Mouse (Mus musculus) forebrain, embryonic 11.5 days (tissue): ENCODE results near the gene Opa3. TPM values are rescaled to one million over a fixed set of nuclear protein-coding genes. Genes with fewer than 3 reads are reported as not detected.

Experiments used
- ATAC-seq: fragments of 200-750 bp; cut with Nextera tagmentation; replicated peaks from 2 replicates; pipeline ENCODE4 v1.8.0; 2017; ENCODE audit warnings: moderate TSS enrichment; ENCODE audit not compliant: low FRiP score
- DNase-seq: peaks from one replicate; pipeline ENCODE4 v3.0.0-alpha.2; 2017; ENCODE audit warnings: low spot score
- H3K27ac ChIP-seq: fragments of 300-500 bp; sonication (generic); 2 replicates; pipeline ENCODE4 v1.5.1; 2014; ENCODE audit warnings: low read depth, low read length
- H3K27me3 ChIP-seq: fragments of 300-500 bp; sonication (generic); 2 replicates; pipeline ENCODE4 v1.6.1; 2014; ENCODE audit warnings: mild to moderate bottlenecking, low read length, mixed read lengths; ENCODE audit not compliant: control insufficient read depth, insufficient read depth
- H3K36me3 ChIP-seq: fragments of 300-500 bp; sonication (generic); 2 replicates; pipeline ENCODE4 v1.6.1; 2014; ENCODE audit warnings: mild to moderate bottlenecking, low read length, moderate library complexity, mixed read lengths; ENCODE audit not compliant: control insufficient read depth, insufficient read depth
- H3K4me1 ChIP-seq: fragments of 300-500 bp; sonication (generic); replicated peaks from 2 replicates; pipeline ENCODE4 v1.6.1; 2014; ENCODE audit warnings: low read length, mixed read lengths; ENCODE audit not compliant: control insufficient read depth, insufficient read depth
- H3K4me2 ChIP-seq: fragments of 300-500 bp; sonication (generic); 2 replicates; pipeline ENCODE4 v1.6.1; 2014; ENCODE audit warnings: low read depth, mild to moderate bottlenecking, low read length, moderate library complexity, mixed read lengths; ENCODE audit not compliant: severe bottlenecking
- H3K4me3 ChIP-seq: fragments of 300-500 bp; sonication (generic); 2 replicates; pipeline ENCODE4 v1.5.1; 2014; ENCODE audit warnings: low read depth, low read length
- H3K9ac ChIP-seq: fragments of 300-500 bp; sonication (generic); 2 replicates; pipeline ENCODE4 v1.6.1; 2014; ENCODE audit warnings: low read length
- H3K9me3 ChIP-seq: fragments of 300-500 bp; sonication (generic); 2 replicates; pipeline ENCODE4 v1.6.1; 2016; ENCODE audit warnings: low read length, mixed read lengths; ENCODE audit not compliant: control insufficient read depth
- WGBS: fragments of 180-500 bp; shearing (Covaris S2); extraction: QIAGEN DNeasy Blood & Tissue Kit; methylation state at CpG from one replicate; pipeline ENCODE4 v1.1.7; 2014; 5-methylcytosine and 5-hydroxymethylcytosine counted together
- polyA plus RNA-seq: library from polyadenylated mRNA; unstranded; fragments of >200 nt; fragmentation: Nextera tagmentation; extraction: Ambion mirVana; gene quantifications from 2 replicates; pipeline ENCODE4 v1.2.1, GENCODE M21; 2014

Opa3 gene
- polyA plus RNA-seq, 1 experiment from 2014 or later, result 54.1 TPM

DNA sequence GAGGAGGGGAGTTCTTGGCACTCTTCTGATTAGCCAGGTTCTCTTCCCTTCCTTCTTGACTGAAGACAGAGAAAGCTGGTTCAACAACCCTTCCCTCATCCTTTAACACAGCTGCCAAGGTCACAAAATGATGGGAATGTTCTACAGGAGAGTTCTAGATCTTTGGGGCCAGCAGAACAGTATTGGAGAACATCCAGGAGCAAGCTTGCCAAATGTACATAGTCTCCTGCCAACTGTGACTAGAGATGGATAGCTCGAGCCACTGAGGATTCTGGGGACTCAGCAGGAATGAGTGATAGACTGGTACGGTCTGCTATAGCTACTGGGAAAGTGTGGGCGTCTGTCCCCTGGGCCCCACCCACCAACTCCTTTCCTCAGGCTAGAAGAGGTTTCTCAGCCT, 30.2 kb downstream of the Opa3 start:
- Histone ChIP-seq H3K9me3 (no peaks in the 10 kb centered on the region), H3K4me3 (no peak overlapping the region), H3K27me3 (no peaks in the 10 kb centered on the region), H3K4me2 (no peak overlapping the region), H3K36me3 (peaks cover 3% of the 10 kb centered on the region; the same call in 1 of the 2 replicates), H3K9ac (no peak overlapping the region), H3K27ac (no peak overlapping the region), H3K4me1 (no peaks in the 10 kb centered on the region)
- no peak for DNase-seq
- 93% methylated on average over 3 of the region's 3 CpGs for WGBS
- no peak for ATAC-seq

DNA sequence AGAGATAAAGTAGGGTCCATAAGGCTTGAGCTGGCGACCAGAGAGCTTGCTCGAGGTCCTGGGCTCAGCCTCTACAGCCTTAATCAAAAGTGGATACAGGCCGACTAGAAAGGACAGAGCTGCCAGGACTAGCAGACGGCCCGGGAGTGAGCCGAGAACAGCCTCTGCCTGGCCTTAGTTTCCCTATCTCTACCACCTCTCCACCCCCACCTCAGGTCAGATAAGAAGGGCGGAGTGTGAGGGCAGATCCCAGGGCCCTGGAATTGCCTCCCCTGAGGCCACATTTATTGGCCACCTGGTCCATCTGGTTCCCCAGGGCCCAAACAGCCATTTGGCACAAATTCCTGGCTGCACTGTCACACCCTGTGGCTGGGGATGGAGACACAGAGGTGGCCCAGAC, 37.0 kb downstream of the Opa3 start:
- DNase-seq (no peak), ATAC-seq (no peak)
- H3K36me3 ChIP-seq, result no peaks in the 10 kb centered on the region; the same call in 1 of the 2 replicates
- no peak overlapping the region for H3K4me2 ChIP-seq
- H3K4me1 ChIP-seq, result peaks cover 6% of the 10 kb centered on the region
- WGBS, result 85% methylated on average over 7 of the region's 7 CpGs
- no peaks in the 10 kb centered on the region for H3K27me3 ChIP-seq
- H3K9me3 ChIP-seq, result no peaks in the 10 kb centered on the region
- H3K27ac ChIP-seq, result no peak overlapping the region
- H3K9ac ChIP-seq, result no peak overlapping the region
- H3K4me3 ChIP-seq, result no peak overlapping the region

GRCm38 (mm10) chr7:19265928-19266822, 38.0 kb downstream of the Opa3 start:
- WGBS, result 92% methylated on average over 10 of the region's 10 CpGs
- DNase-seq (no peak), ATAC-seq (no peak)
- Histone ChIP-seq H3K36me3 (no peaks in the 10 kb centered on the region; the same call in 1 of the 2 replicates), H3K4me1 (peaks cover 12% of the 10 kb centered on the region), H3K9ac (no peak overlapping the region), H3K27ac (no peak overlapping the region), H3K27me3 (no peaks in the 10 kb centered on the region), H3K9me3 (no peaks in the 10 kb centered on the region), H3K4me3 (no peak overlapping the region), H3K4me2 (no peak overlapping the region)

- ATAC-seq, result no peak
- no peaks in the 10 kb centered on the region; the same call in 1 of the 2 replicates for H3K36me3 ChIP-seq
- WGBS, result 82% methylated on average over 10 of the region's 10 CpGs
Measured at GRCm38 (mm10) chr7:19267051-19267450, 38.9 kb downstream of the Opa3 start.

GRCm38 (mm10) chr7:19268993-19269681, 41.0 kb downstream of the Opa3 start:
- Histone ChIP-seq H3K27ac (no peak overlapping the region; the same call in 1 of the 2 replicates), H3K36me3 (no peaks in the 10 kb centered on the region; the same call in 1 of the 2 replicates), H3K9ac (peak overlapping the region; percentile 88), H3K4me3 (peak overlapping the region; percentile 98), H3K4me1 (peaks cover 12% of the 10 kb centered on the region), H3K27me3 (no peaks in the 10 kb centered on the region), H3K4me2 (peak overlapping the region; percentile 97), H3K9me3 (no peaks in the 10 kb centered on the region)
- WGBS, result 56% methylated on average over 10 of the region's 10 CpGs
- no peak for ATAC-seq
- DNase-seq, result no peak

More at GRCm38 (mm10) chr7:19267051-19267450, 38.9 kb downstream of the Opa3 start:
- Histone ChIP-seq H3K4me1 (peaks cover 12% of the 10 kb centered on the region), H3K4me3 (no peak overlapping the region), H3K27me3 (no peaks in the 10 kb centered on the region), H3K4me2 (no peak overlapping the region), H3K27ac (no peak overlapping the region), H3K9ac (no peak overlapping the region), H3K9me3 (no peaks in the 10 kb centered on the region)
- no peak for DNase-seq

DNA sequence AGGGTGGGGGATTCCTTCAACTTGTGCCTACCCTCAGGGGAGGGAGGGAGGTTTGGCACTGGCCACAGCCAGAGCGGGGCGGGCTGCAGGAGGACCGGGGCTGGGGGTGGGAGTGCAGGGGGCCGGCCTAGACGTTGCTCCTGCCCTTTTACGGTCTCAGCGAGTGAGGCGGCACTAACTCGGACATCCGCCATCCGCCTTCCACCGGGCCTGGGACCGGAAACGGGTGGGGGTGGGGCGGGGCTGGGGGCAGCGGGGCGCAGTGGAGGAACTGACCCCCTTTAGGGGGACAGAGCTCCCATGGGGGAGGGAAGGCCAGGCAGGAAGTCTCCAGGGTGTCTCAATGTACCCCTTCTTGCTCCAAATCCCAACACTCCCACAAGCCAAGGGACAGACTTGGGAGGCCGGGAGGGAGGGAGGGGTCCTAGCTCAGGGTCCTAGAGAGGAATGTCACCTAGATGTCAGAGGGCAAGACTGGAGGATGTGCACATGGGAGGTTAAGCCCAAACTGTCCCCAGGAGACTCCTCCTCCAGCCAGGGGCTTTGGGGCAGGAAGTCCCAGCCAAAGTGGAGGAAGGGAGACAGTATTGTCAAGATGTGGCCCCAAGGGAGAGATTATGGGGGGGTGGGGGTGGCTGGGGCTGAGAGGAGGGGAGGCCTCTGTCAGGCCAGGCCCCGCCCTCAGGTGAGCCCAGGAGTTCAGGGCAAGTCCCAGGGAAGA, 41.7 kb downstream of the Opa3 start:
- peak overlapping the region; percentile 97 for H3K4me2 ChIP-seq
- peak overlapping the region; percentile 98 for H3K4me3 ChIP-seq
- peak overlapping the region; percentile 53; the same call in 1 of the 2 replicates for H3K27ac ChIP-seq
- H3K9me3 ChIP-seq, result no peaks in the 10 kb centered on the region
- H3K4me1 ChIP-seq, result peaks cover 12% of the 10 kb centered on the region
- 0 out of 2 replicates have a peak, but pooled peaks have one; percentile 16 for ATAC-seq
- peak; percentile 72 for DNase-seq
- H3K36me3 ChIP-seq, result no peaks in the 10 kb centered on the region
- 3% methylated on average over 18 of the region's 19 CpGs for WGBS
- peak overlapping the region; percentile 88 for H3K9ac ChIP-seq
- H3K27me3 ChIP-seq, result no peaks in the 10 kb centered on the region

GRCm38 (mm10) chr7:19270509-19271237, 42.5 kb downstream of the Opa3 start:
- Histone ChIP-seq H3K9ac (peak overlapping the region; percentile 88), H3K4me1 (peaks cover 12% of the 10 kb centered on the region), H3K9me3 (no peaks in the 10 kb centered on the region), H3K4me3 (peak overlapping the region; percentile 98), H3K27me3 (no peaks in the 10 kb centered on the region), H3K36me3 (no peaks in the 10 kb centered on the region), H3K27ac (no peak overlapping the region; the same call in 1 of the 2 replicates), H3K4me2 (peak overlapping the region; percentile 97)
- ATAC-seq (no peak), DNase-seq (peak; percentile 65)
- WGBS, result 0% methylated on average over 18 of the region's 21 CpGs
